In the genomic region with DNA sequence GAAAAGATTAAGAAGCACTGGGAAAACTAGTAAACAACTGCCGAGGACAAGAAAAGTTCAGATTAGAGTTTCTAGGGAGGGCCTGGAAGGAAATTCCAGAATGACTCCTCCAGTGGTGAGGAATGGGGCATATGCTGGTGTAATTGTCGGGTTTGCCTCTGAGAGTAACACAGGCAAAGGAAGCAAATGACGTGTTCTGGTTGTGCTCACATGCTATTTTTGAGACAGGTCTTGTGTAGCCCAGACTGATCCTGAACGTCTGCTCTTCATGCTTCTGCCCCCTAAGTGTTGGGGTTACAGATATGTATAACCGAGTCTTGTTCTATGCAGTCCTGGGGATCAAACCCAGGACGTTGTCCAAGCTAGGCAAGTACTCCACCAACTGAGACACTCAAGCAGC, we compare ENCODE assay signal across 21 mouse cellular contexts. TPM values are rescaled to one million over a fixed set of nuclear protein-coding genes. Genes with fewer than 3 reads are reported as not detected.
"Had no signal": no experiment of that assay in that cellular context is flagged by ENCODE, and none has a peak within 500 bp of the region (broad histone marks: within the 10 kb centered on the region; RNA-seq: fewer than 3 reads in every experiment).

No protein-coding gene starts in this region.

- ATAC-seq: midbrain, embryonic 15.5 days had no signal

- H3K27ac ChIP-seq: midbrain, embryonic 10.5 days; midbrain, embryonic 12.5 days; midbrain, embryonic 15.5 days; neural tube, embryonic 12.5 days had no signal

- DNase-seq: lung, adult 18-20 months; lung, embryonic 14.5 days; lung, postnatal 10 days; lung, postnatal 4 days; right cerebral cortex, postnatal 14 days; spleen, adult 18-20 months; thymus, adult 18-20 months; thymus, postnatal 14 days; thymus, postnatal 36 days had no signal

- H3K4me3 ChIP-seq: midbrain, embryonic 10.5 days; midbrain, embryonic 12.5 days; midbrain, embryonic 15.5 days; neural tube, embryonic 12.5 days had no signal

- H3K9ac ChIP-seq: lung, embryonic 14.5 days; midbrain, embryonic 12.5 days; midbrain, embryonic 15.5 days; neural tube, embryonic 12.5 days had no signal

- H3K27me3 ChIP-seq: midbrain, embryonic 12.5 days; midbrain, embryonic 15.5 days; neural tube, embryonic 12.5 days had no signal

- H3K4me1 ChIP-seq: midbrain, embryonic 10.5 days; midbrain, embryonic 12.5 days; midbrain, embryonic 15.5 days; neural tube, embryonic 12.5 days had no signal

- H3K4me2 ChIP-seq: lung, embryonic 14.5 days; midbrain, embryonic 12.5 days; midbrain, embryonic 15.5 days; neural tube, embryonic 12.5 days had no signal

- H3K9me3 ChIP-seq: midbrain, embryonic 10.5 days; midbrain, embryonic 12.5 days; midbrain, embryonic 15.5 days; neural tube, embryonic 12.5 days had no signal

- H3K36me3 ChIP-seq: midbrain, embryonic 10.5 days; midbrain, embryonic 12.5 days; midbrain, embryonic 15.5 days; neural tube, embryonic 12.5 days had no signal

RNA-seq across cellular contexts. Expression of a gene that starts 29.1 kb away (rescaled TPM):
- total RNA-seq: megakaryocyte, adult 5-6 weeks; megakaryocyte-erythroid progenitor cell, adult 5-6 weeks; midbrain, postnatal 0 days; monocyte, adult 5-6 weeks; neutrophil, adult 5-6 weeks had no signal
- polyA plus RNA-seq: lung, embryonic 14.5 days; midbrain, embryonic 10.5 days; midbrain, embryonic 12.5 days; midbrain, embryonic 15.5 days; midbrain, postnatal 0 days; neural tube, embryonic 12.5 days; neural tube, embryonic 14.5 days; stomach, embryonic 14.5 days; stomach, embryonic 16.5 days had no signal

RNA-seq across cellular contexts. Expression of a gene that starts 45.3 kb away (rescaled TPM):
- total RNA-seq: megakaryocyte-erythroid progenitor cell, adult 5-6 weeks; monocyte, adult 5-6 weeks had no signal
